Mouse (Mus musculus) CH12.LX (cell line): ENCODE results near the gene Dnajc28. TPM values are rescaled to one million over a fixed set of nuclear protein-coding genes. Genes with fewer than 3 reads are reported as not detected.

Experiments
- DNase-seq: peaks from one replicate; pipeline ENCODE4 v3.0.0-alpha.2; 2013; ENCODE audit errors: extremely low read depth
- H3K27ac ChIP-seq: 2 replicates; pipeline ENCODE4 v1.5.1; 2012; ENCODE audit warnings: low read depth, mild to moderate bottlenecking, control low read depth, moderate library complexity; ENCODE audit not compliant: insufficient read depth
- H3K27me3 ChIP-seq: replicated peaks from 2 replicates; pipeline ENCODE3; 2012; ENCODE audit warnings: inconsistent platforms
- H3K36me3 ChIP-seq, 2 experiments: replicated peaks in 1 of 2; 2 replicates each; pipeline versions ENCODE3 to v1.6.1; 2012; ENCODE audit warnings: inconsistent platforms in 1 of 2, low read length in 1 of 2, mild to moderate bottlenecking in 1 of 2, mixed read lengths in 1 of 2, moderate library complexity in 1 of 2; ENCODE audit not compliant: control insufficient read depth in 1 of 2, insufficient read depth in 1 of 2
- H3K4me1 ChIP-seq, 2 experiments: 2 replicates each; pipeline ENCODE4 v1.6.1; 2012; ENCODE audit warnings: inconsistent platforms in 1 of 2, moderate library complexity in 1 of 2; ENCODE audit not compliant: insufficient read depth in 2 of 2, control insufficient read depth in 1 of 2
- H3K4me2 ChIP-seq: 2 replicates; pipeline ENCODE4 v1.6.1; 2012; ENCODE audit warnings: low read depth, mild to moderate bottlenecking, control low read depth; ENCODE audit not compliant: poor library complexity, insufficient read depth, severe bottlenecking
- H3K4me3 ChIP-seq, 3 experiments: fragments of 150-350 bp in 1 of 3; sonication (generic) in 1 of 3; replicated peaks in 1 of 3; 2 replicates each; pipeline versions ENCODE3 to v1.5.1; 2011 to 2012; ENCODE audit warnings: low read depth in 2 of 3, low read length in 2 of 3, mild to moderate bottlenecking in 2 of 3, moderate library complexity in 2 of 3, control low read depth in 1 of 3, improper control_type of control experiment in 1 of 3, inconsistent platforms in 1 of 3, mixed read lengths in 1 of 3; ENCODE audit not compliant: poor library complexity in 1 of 3
- H3K79me2 ChIP-seq: replicated peaks from 2 replicates; pipeline ENCODE4 v1.6.1; 2012; ENCODE audit warnings: mild to moderate bottlenecking, moderate library complexity; ENCODE audit not compliant: control insufficient read depth, poor library complexity, insufficient read depth, severe bottlenecking; ENCODE audit errors: extremely low read depth
- H3K9ac ChIP-seq: 2 replicates; pipeline ENCODE4 v1.6.1; 2012; ENCODE audit warnings: low read depth, mild to moderate bottlenecking, control low read depth, moderate library complexity; ENCODE audit not compliant: insufficient read depth
- H3K9me3 ChIP-seq: replicated peaks from 2 replicates; pipeline ENCODE3; 2012; ENCODE audit warnings: low read length, inconsistent platforms, mixed read lengths
- CHD2 ChIP-seq: IDR thresholded peaks from 2 replicates; pipeline ENCODE4 v1.6.1; 2011; ENCODE audit warnings: low read length, improper control_type of control experiment
- ELF1 ChIP-seq: IDR thresholded peaks from 2 replicates; pipeline ENCODE4 v1.6.1; 2014; ENCODE audit warnings: low read depth, mild to moderate bottlenecking, inconsistent platforms, low read length, improper control_type of control experiment
- ETS1 ChIP-seq: conservative IDR thresholded peaks from 2 replicates; pipeline ENCODE4 v1.6.1; 2012; ENCODE audit warnings: low read depth, mild to moderate bottlenecking, inconsistent platforms, low read length, improper control_type of control experiment, moderate library complexity
- HCFC1 ChIP-seq: IDR thresholded peaks from 2 replicates; pipeline ENCODE4 v1.6.1; 2012; ENCODE audit warnings: low read depth, mild to moderate bottlenecking, inconsistent platforms, low read length, improper control_type of control experiment
- IRF4 ChIP-seq: IDR thresholded peaks from 2 replicates; pipeline ENCODE4 v1.6.1; 2014; ENCODE audit warnings: low read depth, mild to moderate bottlenecking, inconsistent platforms, low read length, improper control_type of control experiment
- JUN ChIP-seq: IDR thresholded peaks from 2 replicates; pipeline ENCODE4 v1.6.1; 2011; ENCODE audit warnings: low read depth, mild to moderate bottlenecking, low read length, improper control_type of control experiment, moderate library complexity; ENCODE audit not compliant: insufficient read depth
- JUND ChIP-seq: conservative IDR thresholded peaks from 2 replicates; pipeline ENCODE4 v1.6.1; 2011; ENCODE audit warnings: low read depth, low read length, improper control_type of control experiment
- KAT2A ChIP-seq: IDR thresholded peaks from 2 replicates; pipeline ENCODE4 v1.6.1; 2012; ENCODE audit warnings: low read length, improper control_type of control experiment, inconsistent platforms; ENCODE audit not compliant: insufficient replicate concordance
- MAX ChIP-seq: IDR thresholded peaks from 2 replicates; pipeline ENCODE4 v1.6.1; 2011; ENCODE audit warnings: low read length, improper control_type of control experiment
- MAZ ChIP-seq: IDR thresholded peaks from 2 replicates; pipeline ENCODE4 v1.6.1; 2012; ENCODE audit warnings: low read depth, mild to moderate bottlenecking, inconsistent platforms, low read length, improper control_type of control experiment, moderate library complexity
- MYC ChIP-seq: IDR thresholded peaks from 2 replicates; pipeline ENCODE4 v1.6.1; 2011; ENCODE audit warnings: low read depth, mild to moderate bottlenecking, improper control_type of control experiment, low read length
- NELFE ChIP-seq: IDR thresholded peaks from 2 replicates; pipeline ENCODE4 v1.6.1; 2011; ENCODE audit warnings: low read depth, low read length, improper control_type of control experiment
- POLR2A ChIP-seq: IDR thresholded peaks from 2 replicates; pipeline ENCODE4 v1.6.1; 2011; ENCODE audit warnings: low read depth, mild to moderate bottlenecking, improper control_type of control experiment, low read length
- RAD21 ChIP-seq: IDR thresholded peaks from 2 replicates; pipeline ENCODE4 v1.6.1; 2011; ENCODE audit warnings: low read depth, mild to moderate bottlenecking, low read length, improper control_type of control experiment, moderate library complexity
- RCOR1 ChIP-seq: conservative IDR thresholded peaks from 2 replicates; pipeline ENCODE4 v1.6.1; 2012; ENCODE audit warnings: low read depth, mild to moderate bottlenecking, inconsistent platforms, low read length, improper control_type of control experiment
- TBP ChIP-seq: conservative IDR thresholded peaks from 2 replicates; pipeline ENCODE4 v1.6.1; 2011; ENCODE audit warnings: low read depth, low read length, improper control_type of control experiment
- UBTF ChIP-seq: IDR thresholded peaks from 2 replicates; pipeline ENCODE4 v1.6.1; 2012; ENCODE audit warnings: low read depth, mild to moderate bottlenecking, inconsistent platforms, low read length, improper control_type of control experiment, moderate library complexity
- USF2 ChIP-seq: conservative IDR thresholded peaks from 2 replicates; pipeline ENCODE4 v1.6.1; 2011; ENCODE audit warnings: low read depth, low read length, improper control_type of control experiment
- ZC3H11A ChIP-seq: IDR thresholded peaks from 2 replicates; pipeline ENCODE4 v1.6.1; 2012; ENCODE audit warnings: low read depth, mild to moderate bottlenecking, inconsistent platforms, low read length, improper control_type of control experiment
- ZMIZ1 ChIP-seq: IDR thresholded peaks from 2 replicates; pipeline ENCODE4 v1.6.1; 2012; ENCODE audit warnings: low read depth, mild to moderate bottlenecking, inconsistent platforms, low read length, improper control_type of control experiment
- dilution Hi-C: fragments of 300-500 bp; cut with MboI; formaldehyde crosslinking; loops from 2 replicates; pipeline ENCODE4 v1.14.3; 2020; ENCODE audit warnings: low sequenced_read_pairs; ENCODE audit not compliant: extremely low pct_unique_long_range_greater_than_20kb, extremely low pct_ligation_motif_present
- in situ Hi-C: fragments of 300-500 bp; cut with MboI; formaldehyde crosslinking; loops from 3 replicates; pipeline ENCODE4 v1.14.3; 2019; ENCODE audit warnings: low sequenced_read_pairs, low pct_ligation_motif_present, low pct_unique_long_range_greater_than_20kb, mixed read lengths
- polyA plus RNA-seq: library from polyadenylated mRNA; unstranded; fragments of >175 nt; gene quantifications from 2 replicates; pipeline ENCODE4 v1.2.1, GENCODE M21; 2012; ENCODE audit warnings: low read depth; ENCODE audit not compliant: insufficient read length
- total RNA-seq, 2 experiments: library from RNA; depleted of rRNA; stranded (reverse); fragments of 300-350 nt in 1 of 2; fragments of >200 nt in 1 of 2; gene quantifications; 2 replicates each; pipeline ENCODE4 v1.2.3; 2012 to 2014

The Dnajc28 gene
- total and polyA plus RNA-seq, 3 experiments, result 0.47 to 1.8 (median 0.97) TPM

DNA sequence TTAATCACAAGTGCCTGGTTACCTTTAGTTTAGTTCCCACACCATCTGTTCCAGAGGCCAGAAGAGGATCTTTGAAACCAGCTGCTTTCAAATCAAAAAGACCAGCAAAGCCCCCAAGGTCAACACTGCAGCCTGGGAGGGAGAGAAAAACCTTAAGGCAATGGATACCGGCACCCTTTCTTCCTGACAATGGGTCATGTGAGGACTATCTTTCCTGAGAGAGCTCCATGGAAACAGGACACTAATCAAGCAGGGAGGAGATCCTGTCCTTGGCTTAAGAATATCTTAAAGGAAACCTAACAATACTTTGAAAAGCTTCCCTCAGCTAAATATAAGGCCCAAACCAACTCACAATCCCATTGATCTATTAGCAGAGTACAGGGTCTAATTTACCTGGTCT lies 11.8 kb upstream of the Dnajc28 start:
- no peak overlapping the region for H3K4me2 ChIP-seq
- H3K4me1 ChIP-seq, result no peaks in the 10 kb centered on the region
- TF ChIP-seq NELFE (no peak), JUND (no peak), CHD2 (no peak), ELF1 (no peak), TBP (no peak), JUN (no peak), IRF4 (no peak), MAX (no peak), ZC3H11A (no peak), USF2 (no peak), RCOR1 (no peak), MAZ (no peak), HCFC1 (no peak), RAD21 (no peak), UBTF (no peak), ETS1 (no peak), KAT2A (no peak)
- H3K36me3 ChIP-seq, result peaks cover 84 to 91% of the 10 kb centered on the region in 2 experiments
- in situ Hi-C loops, result no loop called here
- H3K9me3 ChIP-seq, result no peaks in the 10 kb centered on the region
- H3K27me3 ChIP-seq, result no peaks in the 10 kb centered on the region
- no peak for DNase-seq
- no peaks in the 10 kb centered on the region; the same call in 1 of the 2 replicates for H3K79me2 ChIP-seq
- no peak overlapping the region for H3K27ac ChIP-seq
- dilution Hi-C loops, result no loop called here
- H3K9ac ChIP-seq, result no peak overlapping the region
- no peak overlapping the region for H3K4me3 ChIP-seq

DNA sequence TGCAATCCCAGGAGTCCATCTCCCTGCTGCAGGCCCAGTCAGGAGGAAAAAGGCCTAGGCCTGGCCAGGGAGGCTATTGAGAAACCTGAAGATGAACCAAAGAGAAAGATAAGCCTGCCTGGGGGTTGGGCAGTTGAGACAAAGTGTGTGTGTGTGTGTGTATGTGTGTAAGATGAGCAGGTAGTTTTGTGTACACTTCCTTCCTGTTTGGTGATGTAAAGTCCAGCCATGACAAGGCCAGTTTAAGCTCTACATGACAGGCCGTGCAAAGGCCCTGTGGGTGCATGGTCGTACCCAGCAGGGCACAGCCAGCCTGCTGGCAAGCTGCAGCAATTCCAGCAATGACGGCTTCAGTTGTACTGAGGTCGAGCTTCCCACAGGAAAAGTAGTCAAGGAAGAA lies 10.9 kb upstream of the Dnajc28 start:
- Histone ChIP-seq H3K27me3 (no peaks in the 10 kb centered on the region), H3K36me3 (peaks cover 87 to 91% of the 10 kb centered on the region in 2 experiments)

More for the DNA sequence above, 10.9 kb upstream of the Dnajc28 start:
- Histone ChIP-seq H3K9ac (no peak overlapping the region), H3K4me2 (no peak overlapping the region), H3K4me3 (no peak overlapping the region), H3K9me3 (no peaks in the 10 kb centered on the region), H3K4me1 (no peaks in the 10 kb centered on the region), H3K79me2 (no peaks in the 10 kb centered on the region; the same call in 1 of the 2 replicates), H3K27ac (no peak overlapping the region)
- dilution Hi-C loops (no loop called here), in situ Hi-C loops (no loop called here)
- no peak for DNase-seq
- TF ChIP-seq POLR2A, result 0 out of 2 replicates have a peak, but pooled peaks have one; percentile 8
- TF ChIP-seq ZMIZ1, result no peak
- no peak for TF ChIP-seq MYC
